Mouse (Mus musculus) layer of hippocampus, adult 18-20 months (tissue): ENCODE data around the gene Adamtsl1. TPM values are rescaled to one million over a fixed set of nuclear protein-coding genes. Genes with fewer than 3 reads are reported as not detected.

Source experiments
- DNase-seq, 2 experiments: peaks; one replicate each; pipeline ENCODE4 v3.0.0; 2022; ENCODE audit warnings: low spot score in 2 of 2
- total RNA-seq, 2 experiments: library from RNA; stranded (reverse); gene quantifications; 2 replicates each; pipeline ENCODE4 v1.2.3; 2021

Gene Adamtsl1
- total RNA-seq, 2 experiments from 2014 or later: 9.1 to 10.6 TPM

GRCm38 (mm10) chr4:86031041-86031440 lies 517.1 kb downstream of the Adamtsl1 start:
- no peak for DNase-seq

- DNase-seq: no peak
Observed at GRCm38 (mm10) chr4:86040921-86041320, 526.9 kb downstream of the Adamtsl1 start.

GRCm38 (mm10) chr4:86045448-86045847 lies 531.5 kb downstream of the Adamtsl1 start:
- DNase-seq: no peak

GRCm38 (mm10) chr4:86045876-86046275 lies 531.9 kb downstream of the Adamtsl1 start:
- DNase-seq: no peak

GRCm38 (mm10) chr4:86046881-86047280 lies 532.9 kb downstream of the Adamtsl1 start:
- DNase-seq: no peak

GRCm38 (mm10) chr4:86053487-86054237 lies 539.7 kb downstream of the Adamtsl1 start:
- DNase-seq: peak; percentile 17 to 69

GRCm38 (mm10) chr4:86060614-86061013 lies 546.6 kb downstream of the Adamtsl1 start:
- DNase-seq: no peak

- DNase-seq: no peak
Observed at GRCm38 (mm10) chr4:86068376-86068775, 554.4 kb downstream of the Adamtsl1 start.

- DNase-seq: no peak
Observed at GRCm38 (mm10) chr4:86068875-86069718, 555.1 kb downstream of the Adamtsl1 start.

GRCm38 (mm10) chr4:86074871-86075270 lies 560.9 kb downstream of the Adamtsl1 start:
- DNase-seq: no peak

GRCm38 (mm10) chr4:86077355-86077754 lies 563.4 kb downstream of the Adamtsl1 start:
- no peak for DNase-seq

GRCm38 (mm10) chr4:86077854-86078253 lies 563.9 kb downstream of the Adamtsl1 start:
- DNase-seq: peak; percentile 9 to 64

- no peak for DNase-seq
Observed at GRCm38 (mm10) chr4:86087508-86087907, 573.5 kb downstream of the Adamtsl1 start.

GRCm38 (mm10) chr4:86103207-86103606 lies 589.2 kb downstream of the Adamtsl1 start:
- DNase-seq: no peak

GRCm38 (mm10) chr4:86108325-86108724 lies 594.4 kb downstream of the Adamtsl1 start:
- DNase-seq: no peak

GRCm38 (mm10) chr4:86119067-86119466 lies 605.1 kb downstream of the Adamtsl1 start:
- no peak for DNase-seq

GRCm38 (mm10) chr4:86122431-86122830 lies 608.5 kb downstream of the Adamtsl1 start:
- DNase-seq: no peak

GRCm38 (mm10) chr4:86124374-86124773 lies 610.4 kb downstream of the Adamtsl1 start:
- DNase-seq: peak; percentile 46 to 87

- DNase-seq: no peak
Observed at GRCm38 (mm10) chr4:86126636-86127035, 612.7 kb downstream of the Adamtsl1 start.

- DNase-seq: no peak
Observed at GRCm38 (mm10) chr4:86158551-86158950, 644.6 kb downstream of the Adamtsl1 start.

GRCm38 (mm10) chr4:86159362-86159761 lies 645.4 kb downstream of the Adamtsl1 start:
- DNase-seq: no peak

- no peak for DNase-seq
Observed at GRCm38 (mm10) chr4:86170763-86171162, 656.8 kb downstream of the Adamtsl1 start.
